Mouse (Mus musculus) heart, embryonic 12.5 days (tissue): ENCODE data around the gene Ctsa. TPM values are rescaled to one million over a fixed set of nuclear protein-coding genes. Genes with fewer than 3 reads are reported as not detected.

Experiments
- ATAC-seq: fragments of 200-750 bp; cut with Nextera tagmentation; 2 replicates; pipeline ENCODE4 v1.8.0; 2017; ENCODE audit warnings: moderate TSS enrichment, moderate library complexity; ENCODE audit not compliant: insufficient number of reproducible peaks, low FRiP score
- H3K27ac ChIP-seq: fragments of 300-500 bp; sonication (generic); 2 replicates; pipeline ENCODE4 v1.5.1; 2016; ENCODE audit warnings: mild to moderate bottlenecking, moderate library complexity; ENCODE audit not compliant: poor library complexity, severe bottlenecking
- H3K27me3 ChIP-seq: fragments of 300-500 bp; sonication (generic); replicated peaks from 2 replicates; pipeline ENCODE4 v1.6.1; 2016; ENCODE audit warnings: mild to moderate bottlenecking, moderate library complexity
- H3K36me3 ChIP-seq: fragments of 300-500 bp; sonication (generic); 2 replicates; pipeline ENCODE4 v1.6.1; 2016; ENCODE audit warnings: mild to moderate bottlenecking, moderate library complexity
- H3K4me1 ChIP-seq: fragments of 300-500 bp; sonication (generic); replicated peaks from 2 replicates; pipeline ENCODE4 v1.6.1; 2016; ENCODE audit warnings: mild to moderate bottlenecking
- H3K4me2 ChIP-seq: fragments of 300-500 bp; sonication (generic); 2 replicates; pipeline ENCODE4 v1.6.1; 2016; ENCODE audit warnings: mild to moderate bottlenecking, moderate library complexity
- H3K4me3 ChIP-seq: fragments of 300-500 bp; sonication (generic); 2 replicates; pipeline ENCODE4 v1.5.1; 2016; ENCODE audit warnings: mild to moderate bottlenecking
- H3K9ac ChIP-seq: fragments of 300-500 bp; sonication (generic); 2 replicates; pipeline ENCODE4 v1.6.1; 2016; ENCODE audit warnings: mild to moderate bottlenecking, moderate library complexity
- H3K9me3 ChIP-seq: fragments of 300-500 bp; sonication (generic); replicated peaks from 2 replicates; pipeline ENCODE4 v1.6.1; 2016; ENCODE audit warnings: mild to moderate bottlenecking, moderate library complexity
- WGBS: fragments of 180-500 bp; shearing (Covaris S2); methylation state at CpG from one replicate; pipeline ENCODE4 v1.1.7; 2016; 5-methylcytosine and 5-hydroxymethylcytosine counted together
- polyA plus RNA-seq: library from polyadenylated mRNA; unstranded; fragments of >200 nt; fragmentation: Nextera tagmentation; extraction: Ambion mirVana; gene quantifications from 2 replicates; pipeline ENCODE4 v1.2.1, GENCODE M21; 2016

Ctsa gene
- 169 and 175 TPM in 2 replicates for polyA plus RNA-seq

DNA sequence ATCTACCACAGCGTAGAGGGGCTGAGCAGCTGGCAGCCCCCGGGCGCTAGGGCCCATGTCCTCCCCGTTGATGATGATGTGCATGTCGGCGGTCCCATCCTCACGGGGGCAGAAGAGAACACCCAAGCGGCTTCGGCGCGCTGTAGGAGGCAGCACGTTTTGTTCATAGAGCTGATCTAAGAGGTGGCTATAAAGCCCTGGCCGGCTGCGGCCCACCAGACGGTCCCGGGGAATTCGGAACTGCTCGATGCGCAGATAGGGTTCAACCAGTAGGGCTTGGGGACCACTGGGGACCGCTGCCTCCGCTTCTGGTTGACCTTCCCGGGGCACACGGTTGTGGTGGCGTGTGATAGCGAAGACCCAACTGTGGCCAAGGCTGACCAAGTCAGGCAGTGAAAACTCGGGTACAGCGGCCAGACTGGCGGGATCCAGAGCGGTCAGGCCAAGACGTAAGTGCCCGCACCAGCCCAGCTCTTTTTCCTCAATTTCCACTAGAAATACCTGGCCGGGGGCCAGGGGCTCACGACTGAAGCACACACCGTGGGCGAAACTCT lies at the start of gene Ctsa:
Gene Ctsa (plus strand): TSS at position 126 of the 554 bp plus-strand sequence.
- peak within 1 kb of the TSS; percentile 99 for H3K27ac ChIP-seq
- peaks cover 41% of the 10 kb centered on the region for H3K36me3 ChIP-seq
- peaks cover 31% of the 10 kb centered on the region for H3K4me1 ChIP-seq
- peak within 1 kb of the TSS; percentile 74 for H3K4me3 ChIP-seq
- no peaks in the 10 kb centered on the region for H3K27me3 ChIP-seq
- peak within 1 kb of the TSS; percentile 96 for H3K4me2 ChIP-seq
- ATAC-seq: peak; percentile 78
- no peaks in the 10 kb centered on the region for H3K9me3 ChIP-seq
- under 1% methylated on average over 35 of the region's 35 CpGs for WGBS
- peak within 1 kb of the TSS; percentile 88 for H3K9ac ChIP-seq

DNA sequence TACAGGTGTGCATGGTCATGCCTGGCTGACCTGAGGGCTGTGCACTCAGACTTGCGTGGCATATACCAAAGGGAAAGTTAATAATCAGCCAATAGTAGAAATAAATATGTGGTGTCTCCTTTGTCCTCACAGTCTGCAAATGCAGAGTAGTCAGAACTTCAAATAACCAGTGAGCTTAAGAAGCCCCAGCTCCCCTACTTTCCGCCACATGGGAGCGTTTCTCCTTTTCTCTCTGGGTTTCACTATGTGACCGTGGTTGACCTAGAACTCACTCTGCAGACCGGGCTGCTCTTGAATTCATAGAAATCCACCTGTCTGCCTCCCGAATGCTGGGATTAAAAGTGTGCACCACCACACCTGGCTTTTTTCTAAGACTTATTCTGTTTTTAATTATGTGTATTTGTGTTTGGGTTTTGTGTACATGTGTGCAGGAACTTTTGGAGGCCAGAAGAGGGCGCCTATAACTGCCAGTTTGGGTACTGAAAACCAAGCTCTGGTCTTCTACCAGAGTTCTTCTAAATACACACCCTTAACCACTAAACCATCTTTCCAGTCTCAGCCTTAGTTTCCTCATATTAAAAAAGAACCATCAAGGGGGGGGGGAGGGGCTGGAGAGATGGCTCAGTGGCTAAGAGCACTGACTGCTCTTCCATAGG lies 48.6 kb upstream of the Ctsa start:
- Histone ChIP-seq H3K4me3 (no peak overlapping the region), H3K4me2 (no peak overlapping the region), H3K27ac (no peak overlapping the region), H3K36me3 (peaks cover 9% of the 10 kb centered on the region; the same call in 1 of the 2 replicates), H3K9me3 (no peaks in the 10 kb centered on the region), H3K27me3 (no peaks in the 10 kb centered on the region), H3K4me1 (peaks cover 29% of the 10 kb centered on the region), H3K9ac (no peak overlapping the region)
- WGBS: 74% methylated on average over 7 of the region's 7 CpGs
- no peak for ATAC-seq

DNA sequence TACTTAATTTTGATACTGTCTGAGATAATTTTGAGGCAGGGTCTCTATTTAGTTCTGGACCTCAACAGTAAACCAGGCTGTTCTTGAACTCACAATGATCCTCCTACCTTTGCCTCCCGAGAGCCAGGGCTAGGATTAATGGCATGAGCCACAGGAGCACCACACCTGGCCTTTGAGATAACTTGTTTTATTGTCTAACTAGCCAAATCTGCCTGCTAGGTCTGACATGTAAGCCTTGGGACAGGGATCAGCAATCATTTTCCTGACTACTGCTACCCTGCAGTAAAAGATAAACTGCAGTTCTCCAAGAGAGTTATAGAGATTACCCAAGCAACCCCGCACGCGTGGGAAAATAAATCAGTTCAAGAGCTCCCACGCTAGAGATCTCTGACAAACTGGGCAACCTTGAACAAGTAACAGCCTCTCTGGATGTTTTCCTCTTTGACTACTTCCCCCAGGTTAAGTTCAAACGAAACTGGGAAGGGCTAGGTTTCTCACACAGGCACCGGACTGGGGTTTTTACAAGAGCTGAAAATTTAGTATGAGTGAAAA lies 47.7 kb upstream of the Ctsa start:
- Histone ChIP-seq H3K27me3 (no peaks in the 10 kb centered on the region), H3K4me1 (peaks cover 29% of the 10 kb centered on the region), H3K9ac (peak overlapping the region; percentile 83), H3K4me3 (peak overlapping the region; percentile 66), H3K36me3 (peaks cover 14% of the 10 kb centered on the region), H3K9me3 (no peaks in the 10 kb centered on the region), H3K27ac (peak overlapping the region; percentile 86), H3K4me2 (peak overlapping the region; percentile 78)
- 11% methylated on average over 7 of the region's 7 CpGs for WGBS
- no peak for ATAC-seq

DNA sequence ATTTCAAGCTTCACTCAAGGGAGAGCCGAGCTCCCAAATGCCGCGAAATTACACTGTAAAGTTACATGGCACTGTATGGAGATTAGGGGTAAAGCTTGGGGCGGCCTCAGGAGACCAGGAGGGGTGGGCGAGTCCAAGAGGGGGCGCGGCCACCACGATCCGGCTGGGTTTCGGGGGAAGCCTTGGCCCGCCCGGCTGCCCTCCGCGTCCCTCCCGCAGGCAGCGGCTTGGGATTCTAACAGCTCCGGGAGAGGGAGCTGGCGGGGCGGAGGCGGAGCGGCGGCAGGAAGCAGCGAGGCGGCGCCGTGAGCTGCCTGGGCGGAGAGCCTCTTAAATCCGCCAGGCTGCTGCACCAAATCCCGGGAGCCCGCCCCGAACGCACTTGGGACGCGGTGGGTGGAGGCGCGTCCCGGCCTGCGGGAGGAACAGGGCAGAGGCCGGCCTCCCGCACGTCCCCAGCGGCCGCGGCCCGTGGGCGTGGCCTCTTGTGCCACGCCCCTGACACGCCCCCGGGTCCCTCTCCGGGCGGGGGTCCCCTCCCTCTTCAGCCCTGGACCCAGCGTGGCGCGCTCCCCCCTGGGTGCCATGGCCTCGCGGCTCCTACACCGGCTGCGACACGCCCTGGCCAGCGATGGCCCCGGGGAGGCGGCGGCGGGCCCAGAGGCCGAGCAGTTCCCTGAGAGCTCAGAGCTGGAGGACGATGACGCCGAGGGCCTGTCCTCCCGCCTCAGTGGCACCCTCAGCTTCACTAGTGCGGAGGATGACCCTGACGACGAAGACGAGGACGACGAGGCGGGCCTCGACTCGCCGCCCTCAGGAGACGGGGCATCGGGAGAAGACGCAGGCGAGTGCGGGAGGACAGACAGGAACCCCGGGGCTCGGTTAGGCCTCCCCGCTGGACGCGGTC lies 46.9 kb upstream of the Ctsa start, which contains the start of gene Snx21:
Gene Snx21 (plus strand): TSS at position 343 of the 907 bp plus-strand sequence.
- ATAC-seq: peak; percentile 94
- Histone ChIP-seq H3K4me1 (peaks cover 29% of the 10 kb centered on the region), H3K9ac (peak within 1 kb of the TSS; percentile 83), H3K9me3 (no peaks in the 10 kb centered on the region), H3K36me3 (peaks cover 22% of the 10 kb centered on the region), H3K4me2 (peak within 1 kb of the TSS; percentile 78), H3K4me3 (peak within 1 kb of the TSS; percentile 66), H3K27me3 (no peaks in the 10 kb centered on the region), H3K27ac (peak within 1 kb of the TSS; percentile 86)
- under 1% methylated on average over 87 of the region's 89 CpGs for WGBS

DNA sequence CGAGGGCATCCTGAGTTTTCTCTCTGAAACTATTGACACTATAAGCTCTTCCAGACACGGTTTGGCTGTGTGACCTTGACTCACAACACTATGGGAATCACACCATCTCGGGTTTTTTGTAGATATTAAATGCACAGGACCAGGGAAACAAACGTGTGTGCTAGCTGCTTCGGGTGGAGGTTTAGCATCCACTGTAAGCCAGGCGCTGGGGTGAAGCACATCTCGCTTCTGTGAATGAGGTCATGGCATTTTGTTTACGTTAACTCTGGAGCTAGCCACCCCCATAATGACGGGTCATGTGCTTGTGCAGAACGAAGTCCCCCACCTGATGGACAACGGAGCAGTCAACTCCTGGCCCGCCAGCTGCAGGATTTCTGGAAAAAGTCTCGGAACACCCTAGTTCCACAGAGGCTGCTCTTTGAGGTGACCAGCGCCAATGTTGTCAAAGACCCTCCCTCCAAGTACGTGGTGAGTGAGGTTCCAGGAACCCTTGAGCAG lies 46.2 kb upstream of the Ctsa start:
- no peaks in the 10 kb centered on the region for H3K9me3 ChIP-seq
- 4% methylated on average over 15 of the region's 15 CpGs for WGBS
- H3K4me2 ChIP-seq: peak overlapping the region; percentile 78
- peak overlapping the region; percentile 66 for H3K4me3 ChIP-seq
- no peaks in the 10 kb centered on the region for H3K27me3 ChIP-seq
- peaks cover 28% of the 10 kb centered on the region for H3K36me3 ChIP-seq
- peaks cover 29% of the 10 kb centered on the region for H3K4me1 ChIP-seq
- peak overlapping the region; percentile 86 for H3K27ac ChIP-seq
- ATAC-seq: no peak; the same call in 1 of the 2 replicates
- H3K9ac ChIP-seq: peak overlapping the region; percentile 83

DNA sequence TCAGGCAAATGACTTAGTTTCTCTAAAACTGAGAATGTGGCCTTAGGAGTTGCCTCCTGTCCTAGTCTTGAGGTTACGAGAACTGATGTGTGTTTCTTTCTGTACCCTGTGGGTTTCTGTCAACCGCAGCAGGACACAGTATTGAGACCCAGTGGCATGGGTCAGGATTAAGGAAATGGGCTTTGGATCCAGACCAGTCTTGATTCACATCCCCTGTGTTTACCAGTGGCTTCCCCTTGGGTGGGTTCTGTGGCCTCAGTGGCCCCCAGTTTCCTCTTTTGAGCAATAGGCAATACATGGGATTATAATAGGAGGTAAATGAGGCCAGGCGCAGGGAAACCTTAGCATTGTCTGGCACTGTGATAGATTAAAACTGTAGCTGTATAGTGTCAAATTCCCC lies 45.6 kb upstream of the Ctsa start:
- H3K36me3 ChIP-seq: peaks cover 34% of the 10 kb centered on the region
- H3K9me3 ChIP-seq: no peaks in the 10 kb centered on the region
- WGBS: 88% methylated on average over 3 of the region's 3 CpGs
- no peak for ATAC-seq
- H3K27ac ChIP-seq: 0 out of 2 replicates have a peak overlapping the region, but pooled peaks have one; percentile 25
- H3K4me1 ChIP-seq: peaks cover 29% of the 10 kb centered on the region
- peak overlapping the region; percentile 83 for H3K9ac ChIP-seq
- H3K4me3 ChIP-seq: peak overlapping the region; percentile 66
- peak overlapping the region; percentile 78 for H3K4me2 ChIP-seq
- H3K27me3 ChIP-seq: no peaks in the 10 kb centered on the region

DNA sequence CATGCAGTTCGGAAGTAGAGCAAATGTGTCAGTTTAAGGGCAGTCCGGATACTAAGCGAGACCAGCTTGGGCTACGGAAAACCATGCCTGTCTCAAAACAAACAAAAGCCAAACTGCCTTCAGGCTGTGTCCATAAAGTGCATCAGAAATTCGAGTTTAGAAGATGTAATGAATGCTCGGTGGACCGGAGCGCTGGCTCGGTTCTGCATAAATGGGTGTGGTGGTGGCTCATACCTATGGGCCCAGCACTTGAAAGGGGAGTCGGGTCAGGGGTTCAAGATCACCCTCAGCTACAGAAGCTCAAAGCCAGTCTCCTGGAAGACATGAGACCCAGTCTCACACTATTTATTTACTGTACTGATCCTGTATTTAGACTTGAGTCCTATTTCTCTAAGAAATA lies 44.9 kb upstream of the Ctsa start:
- ATAC-seq: no peak
- H3K9me3 ChIP-seq: no peaks in the 10 kb centered on the region
- no peak overlapping the region for H3K4me3 ChIP-seq
- H3K4me2 ChIP-seq: 0 out of 2 replicates have a peak overlapping the region, but pooled peaks have one; percentile 4
- 0 out of 2 replicates have a peak overlapping the region, but pooled peaks have one; percentile 8 for H3K9ac ChIP-seq
- peaks cover 30% of the 10 kb centered on the region for H3K4me1 ChIP-seq
- peaks cover 41% of the 10 kb centered on the region for H3K36me3 ChIP-seq
- H3K27me3 ChIP-seq: no peaks in the 10 kb centered on the region
- no peak overlapping the region for H3K27ac ChIP-seq
- 83% methylated on average over 10 of the region's 10 CpGs for WGBS

DNA sequence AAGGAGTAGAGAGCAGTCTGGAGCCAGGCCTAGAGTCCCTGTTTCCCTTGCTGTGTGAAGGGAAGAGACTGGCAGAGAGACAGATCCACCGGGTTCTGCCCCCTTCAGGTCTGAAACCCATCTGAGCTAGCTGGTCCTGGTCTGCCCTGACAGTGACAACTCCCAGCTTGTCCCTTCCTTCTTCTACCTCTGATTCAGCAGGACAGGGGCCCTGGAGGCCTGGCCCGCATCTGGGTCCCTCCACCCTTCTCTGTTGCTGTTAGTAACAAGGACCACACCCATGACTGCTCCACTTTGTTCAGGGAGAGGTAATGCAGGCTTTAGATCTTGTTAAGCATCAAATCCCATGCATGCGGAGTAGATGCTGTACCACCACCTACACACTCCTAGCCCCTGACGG lies 44.3 kb upstream of the Ctsa start:
- WGBS: 59% methylated on average over 4 of the region's 4 CpGs
- no peaks in the 10 kb centered on the region for H3K9me3 ChIP-seq
- ATAC-seq: no peak
- H3K4me1 ChIP-seq: peaks cover 36% of the 10 kb centered on the region
- no peak overlapping the region for H3K27ac ChIP-seq
- H3K36me3 ChIP-seq: peaks cover 47% of the 10 kb centered on the region
- H3K9ac ChIP-seq: 0 out of 2 replicates have a peak overlapping the region, but pooled peaks have one; percentile 31
- H3K27me3 ChIP-seq: no peaks in the 10 kb centered on the region
- H3K4me3 ChIP-seq: no peak overlapping the region
- no peak overlapping the region for H3K4me2 ChIP-seq

DNA sequence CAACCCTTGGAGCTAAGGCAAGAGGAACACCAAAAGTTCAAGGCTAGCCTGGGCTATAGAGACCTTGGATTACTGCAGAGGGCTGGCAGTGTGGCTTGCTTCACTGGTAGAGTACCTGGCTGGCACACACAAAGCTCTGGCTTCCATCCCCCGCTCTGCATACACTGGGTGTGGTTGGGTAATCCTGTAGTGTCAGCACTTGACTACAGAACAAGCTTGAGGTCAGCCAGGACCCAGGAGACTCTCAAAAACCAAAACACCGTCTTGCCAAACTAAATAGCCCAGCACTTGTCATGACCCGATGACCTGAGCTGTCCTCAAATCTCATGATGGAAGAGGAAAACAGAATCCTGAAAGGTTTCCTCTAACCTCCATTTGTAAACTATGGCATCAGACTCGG lies 42.2 kb upstream of the Ctsa start:
- Histone ChIP-seq H3K36me3 (peaks cover 58% of the 10 kb centered on the region), H3K9ac (no peak overlapping the region), H3K4me2 (no peak overlapping the region), H3K4me1 (peaks cover 35% of the 10 kb centered on the region), H3K27me3 (no peaks in the 10 kb centered on the region), H3K27ac (no peak overlapping the region), H3K4me3 (no peak overlapping the region), H3K9me3 (no peaks in the 10 kb centered on the region)
- no peak for ATAC-seq
- WGBS: 67% methylated on average over 4 of the region's 4 CpGs

DNA sequence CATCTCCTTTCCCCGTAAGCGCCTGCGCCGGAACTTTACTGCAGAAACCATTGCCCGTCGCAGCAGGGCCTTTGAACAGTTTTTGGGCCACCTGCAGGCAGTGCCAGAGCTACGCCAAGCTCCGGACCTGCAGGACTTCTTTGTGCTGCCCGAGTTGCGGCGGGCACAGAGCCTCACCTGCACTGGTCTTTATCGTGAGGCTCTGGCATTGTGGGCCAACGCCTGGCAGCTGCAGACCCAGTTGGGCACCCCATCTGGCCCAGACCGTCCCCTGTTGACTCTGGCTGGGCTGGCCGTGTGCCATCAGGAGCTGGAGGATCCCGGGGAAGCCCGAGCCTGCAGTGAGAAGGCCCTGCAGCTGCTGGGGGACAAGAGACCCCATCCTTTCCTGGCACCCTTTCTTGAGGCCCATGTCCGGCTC lies 40.8 kb upstream of the Ctsa start:
- Histone ChIP-seq H3K27ac (no peak overlapping the region), H3K4me1 (peaks cover 31% of the 10 kb centered on the region), H3K9ac (no peak overlapping the region), H3K36me3 (peaks cover 72% of the 10 kb centered on the region), H3K4me2 (no peak overlapping the region), H3K9me3 (no peaks in the 10 kb centered on the region), H3K4me3 (no peak overlapping the region), H3K27me3 (no peaks in the 10 kb centered on the region)
- no peak for ATAC-seq
- 87% methylated on average over 18 of the region's 18 CpGs for WGBS
